Mouse (Mus musculus) cerebellum, adult 9-10 months (tissue): ENCODE results near the gene Chst8.

Experiments used
- DNase-seq: peaks from one replicate; pipeline ENCODE4 v3.0.0; 2022

The Chst8 gene

DNA sequence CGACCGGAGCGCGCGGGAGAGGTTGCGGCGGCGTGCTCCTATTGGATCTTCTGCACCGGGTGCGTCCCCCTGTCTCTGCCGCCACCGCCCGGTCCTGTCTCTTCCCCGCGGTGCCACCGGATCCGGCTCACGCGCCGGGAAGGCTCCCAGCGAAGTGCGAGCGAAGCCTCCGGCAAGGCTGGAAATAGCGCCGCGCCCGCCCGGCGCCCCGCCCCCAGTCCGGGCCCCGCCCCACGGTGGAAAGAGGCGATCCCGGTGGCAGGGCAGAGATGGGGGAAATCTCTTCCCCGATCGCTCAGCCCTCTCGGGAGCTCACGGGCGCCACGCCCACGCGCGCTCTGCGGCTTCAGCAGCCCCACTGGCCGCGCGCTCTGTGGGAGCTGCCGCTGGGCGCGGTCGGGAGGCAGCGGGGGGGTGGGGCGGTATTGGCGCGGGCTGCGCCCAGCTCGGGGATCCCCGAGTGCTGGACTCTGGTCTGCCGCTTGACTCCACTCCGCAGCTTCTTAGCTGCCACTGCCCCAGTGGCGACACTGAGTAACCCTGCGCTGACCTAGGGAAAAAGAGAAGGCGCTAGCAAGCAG lies at the start of gene Chst8:
TSS of gene Chst8 (minus strand) at position 181 of the 581 bp plus-strand sequence.
- DNase-seq = peak; percentile 13

DNA sequence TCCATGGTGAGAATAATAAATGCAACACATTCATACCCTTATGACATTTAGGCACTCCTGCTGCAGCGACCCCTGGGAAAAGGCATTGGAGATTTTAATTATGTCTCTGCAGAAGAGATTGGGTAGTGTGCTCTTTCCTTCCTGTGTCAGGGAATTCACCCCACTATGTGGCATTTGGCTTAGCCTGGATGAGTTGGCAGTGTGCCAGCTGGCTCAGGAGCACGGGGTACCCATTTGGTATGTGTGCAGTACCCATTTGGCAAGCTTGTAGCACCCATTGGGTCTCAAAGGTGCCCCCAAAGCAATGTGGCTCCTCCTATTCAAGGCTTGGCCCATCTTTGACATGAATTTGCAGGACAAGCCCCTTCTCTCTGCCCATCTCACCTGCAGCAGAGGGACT lies 45.8 kb upstream of the Chst8 start:
- no peak for DNase-seq

DNA sequence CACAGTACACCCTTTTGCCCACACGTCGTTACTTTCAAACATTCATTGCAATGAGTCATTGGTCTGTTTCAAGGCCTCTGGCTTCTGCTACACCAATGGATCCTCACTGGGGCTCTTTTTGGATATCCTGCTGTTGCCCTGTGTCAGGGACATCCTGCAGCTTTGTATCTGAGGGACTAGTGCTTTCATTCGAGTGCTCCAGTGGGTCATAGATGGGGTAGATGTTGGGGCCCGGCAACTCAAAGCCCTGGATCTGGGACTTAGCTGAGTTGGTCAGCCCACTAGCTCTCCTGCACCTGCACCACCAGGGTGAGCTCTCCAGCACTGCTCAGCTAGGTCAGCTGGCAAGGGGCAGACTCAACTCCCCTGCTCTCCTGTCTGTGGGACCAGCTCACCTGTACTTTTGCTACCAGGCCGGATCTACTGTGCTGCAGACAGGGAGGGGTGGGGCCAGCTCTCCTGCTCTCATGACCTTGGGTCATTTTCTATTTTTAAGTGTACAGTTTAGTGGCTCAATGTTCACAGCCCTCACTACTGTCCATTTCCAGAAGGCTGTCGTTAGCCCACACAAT lies 42.4 kb upstream of the Chst8 start:
- DNase-seq = no peak

DNA sequence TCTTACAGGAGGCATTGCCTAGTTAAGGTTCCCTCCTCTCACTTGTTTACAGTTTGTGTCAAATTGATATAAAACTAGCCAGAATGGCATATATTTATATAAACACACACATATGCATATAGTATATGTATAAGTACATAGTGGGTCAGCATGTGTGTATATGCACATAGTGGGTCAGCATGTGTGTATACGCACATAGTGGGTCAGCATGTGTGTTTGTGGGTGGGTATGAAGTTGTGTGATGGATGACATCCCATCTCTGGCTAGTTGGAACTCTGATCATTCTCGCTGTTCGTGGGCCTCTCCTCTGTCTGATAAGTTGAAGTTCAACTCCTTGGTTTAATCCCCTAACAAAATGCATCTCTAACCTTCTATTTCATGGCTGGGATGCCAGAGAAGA lies 40.9 kb upstream of the Chst8 start:
- no peak for DNase-seq

DNA sequence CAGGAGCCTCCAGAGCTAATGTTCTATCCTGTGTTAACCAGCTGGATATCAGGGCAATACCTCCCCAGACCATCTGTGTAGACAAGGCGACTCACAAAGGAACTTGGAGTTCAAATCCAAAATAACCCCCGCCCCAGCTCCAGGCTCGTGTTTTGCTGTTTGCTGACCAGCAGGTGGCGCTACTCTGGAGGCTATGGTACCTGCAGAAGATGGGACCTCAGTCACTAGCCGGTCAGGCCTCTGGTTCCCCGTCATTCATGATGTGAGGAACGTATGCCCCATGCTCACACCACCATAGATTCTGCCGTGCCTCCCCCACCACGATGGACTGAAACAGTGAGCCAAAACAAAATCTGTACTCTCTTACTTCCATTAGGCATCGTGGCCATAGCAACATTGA lies 37.1 kb upstream of the Chst8 start:
- no peak for DNase-seq

DNA sequence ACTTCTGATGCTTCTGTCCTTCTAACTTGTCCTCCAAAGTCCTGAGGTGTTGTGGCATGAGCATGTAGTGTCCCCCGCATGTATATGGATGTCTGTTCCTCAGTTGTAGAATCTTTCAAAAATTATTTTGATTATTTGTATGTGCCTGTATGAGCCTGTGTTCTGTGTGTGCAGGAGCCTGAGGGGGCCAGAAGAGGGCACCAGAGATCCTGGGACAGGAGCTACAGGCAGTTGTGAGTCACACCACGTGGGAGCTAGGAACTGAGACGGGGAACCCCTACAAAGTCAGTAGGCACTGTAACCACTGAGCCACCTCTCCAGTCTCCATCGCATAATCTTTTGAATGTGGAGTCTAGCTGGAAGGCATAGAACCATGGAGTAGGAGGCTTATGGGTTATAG lies 36.3 kb upstream of the Chst8 start:
- no peak for DNase-seq

DNA sequence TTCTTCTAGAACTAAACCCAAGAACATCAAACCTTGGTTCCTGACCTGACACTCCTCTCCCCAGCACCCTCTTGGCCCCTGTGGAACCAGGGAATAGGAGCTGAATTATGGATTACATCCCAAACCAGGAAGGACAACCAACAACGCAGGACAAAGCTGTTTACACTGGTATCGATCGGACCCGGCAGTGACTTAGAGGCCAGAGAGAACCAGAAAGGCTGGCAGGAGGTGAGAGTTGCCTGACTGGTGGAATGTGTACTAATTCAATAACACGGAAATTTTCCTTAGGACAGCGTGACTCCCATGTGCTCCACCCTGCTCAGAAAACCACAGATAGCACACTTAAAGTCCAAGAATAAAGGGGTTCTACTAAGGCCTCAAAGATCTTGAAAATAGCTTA lies 35.4 kb upstream of the Chst8 start:
- no peak for DNase-seq

DNA sequence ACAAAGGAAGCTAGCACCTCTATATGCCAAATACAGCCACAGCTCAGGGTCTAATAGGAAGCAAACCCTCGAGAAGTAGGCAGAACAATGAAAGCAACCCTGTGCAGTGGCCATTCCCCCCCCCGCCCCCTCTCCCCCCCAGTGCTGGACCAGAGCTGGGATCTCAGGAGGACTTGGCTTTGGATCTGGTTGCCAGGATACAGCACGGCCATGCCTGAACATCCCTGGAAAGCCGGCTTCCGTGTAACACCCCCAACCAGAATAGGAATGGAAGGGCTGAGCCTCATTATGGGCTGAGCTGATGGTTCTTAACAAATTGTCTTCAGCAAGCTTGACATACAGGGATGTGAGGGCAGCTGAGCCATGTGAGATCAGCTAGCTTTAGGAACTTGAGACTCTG lies 34.9 kb upstream of the Chst8 start:
- DNase-seq = no peak

DNA sequence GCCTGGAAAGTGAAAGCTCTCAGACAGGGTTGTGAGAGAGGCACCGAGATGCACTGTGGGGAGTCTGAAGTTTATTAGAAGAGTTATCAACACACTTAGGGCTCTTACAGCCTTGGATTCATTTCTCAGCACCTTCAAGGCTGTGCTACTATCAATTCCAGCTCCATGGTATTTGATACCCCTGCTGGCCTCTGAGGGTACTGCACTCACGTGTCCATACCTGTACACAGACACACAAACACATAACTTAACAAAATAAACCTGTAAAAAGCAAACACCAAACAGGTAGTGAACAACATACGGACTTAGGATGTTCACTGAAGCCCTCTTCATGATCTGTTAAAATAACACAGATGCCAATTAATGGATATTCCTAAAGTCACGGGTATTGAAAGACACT lies 26.2 kb upstream of the Chst8 start:
- DNase-seq = no peak

DNA sequence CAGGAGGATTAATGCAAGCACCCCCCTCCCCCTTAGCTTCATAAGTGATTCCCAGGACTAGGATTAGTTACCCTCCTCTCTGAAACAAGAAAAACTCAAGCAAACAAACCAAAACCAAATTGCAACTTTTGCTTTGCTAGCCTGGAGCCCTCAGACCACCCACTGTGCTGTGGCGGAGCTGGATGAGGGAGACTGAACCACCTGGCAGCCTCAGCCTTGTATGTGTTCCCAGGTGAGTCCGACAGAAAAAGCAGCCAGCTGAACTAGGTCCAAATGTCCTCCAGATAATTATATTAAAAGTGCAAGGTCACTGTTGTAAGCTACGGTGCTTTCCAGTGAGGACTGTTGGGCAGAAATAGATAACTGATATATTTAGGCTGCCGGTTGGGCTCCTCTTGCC lies 25.7 kb upstream of the Chst8 start:
- no peak for DNase-seq

DNA sequence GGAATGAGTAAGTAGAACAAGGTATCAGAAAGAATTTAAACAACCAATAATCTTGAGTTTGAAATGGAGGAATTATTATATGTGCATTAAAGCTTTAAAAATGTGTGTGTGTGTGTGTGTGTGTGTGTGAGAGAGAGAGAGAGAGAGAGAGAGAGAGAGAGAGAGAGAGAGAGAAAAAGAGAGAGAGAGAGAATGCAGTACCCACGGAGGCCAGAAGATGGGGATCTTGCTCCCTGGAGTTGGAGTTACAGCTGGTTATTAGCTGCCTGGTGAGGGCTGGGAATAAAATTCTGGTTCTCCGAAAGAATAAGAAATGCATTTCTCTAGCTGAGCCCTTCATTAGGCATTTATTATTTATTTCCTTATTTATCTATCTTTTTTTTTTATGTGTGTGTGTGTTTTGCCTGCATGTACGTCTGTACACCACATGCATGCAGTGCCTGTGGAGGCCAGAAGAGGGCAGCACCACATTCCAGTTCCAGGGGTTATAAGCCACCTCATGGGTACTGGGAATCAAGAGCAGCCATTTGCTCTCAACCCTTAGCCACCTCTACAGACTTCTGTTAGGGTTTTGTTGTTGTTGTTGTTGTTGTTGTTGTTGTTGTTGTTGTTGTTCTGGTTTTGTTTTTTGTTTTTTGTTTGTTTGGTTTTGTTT lies 13.9 kb upstream of the Chst8 start:
- no peak for DNase-seq

DNA sequence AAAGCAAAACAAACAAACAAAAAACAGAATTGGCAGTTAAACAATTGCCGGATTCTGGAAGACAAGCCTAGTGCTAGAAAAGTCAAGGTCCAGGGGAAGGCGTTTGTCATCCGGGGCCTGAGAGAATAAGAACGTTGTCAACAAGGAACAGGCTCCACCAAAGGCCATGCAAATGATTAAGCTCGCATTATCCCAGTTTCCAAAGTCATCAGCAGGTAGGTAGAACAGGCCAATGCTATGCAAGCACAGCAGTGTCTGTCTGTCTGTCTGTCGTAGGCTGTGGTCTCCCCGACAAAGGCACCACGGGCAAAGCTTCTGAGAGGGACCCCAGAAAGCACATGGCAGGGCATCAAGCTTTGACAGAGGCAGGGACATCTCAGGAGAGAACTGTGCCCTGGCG lies 9.1 kb upstream of the Chst8 start:
- DNase-seq = no peak

DNA sequence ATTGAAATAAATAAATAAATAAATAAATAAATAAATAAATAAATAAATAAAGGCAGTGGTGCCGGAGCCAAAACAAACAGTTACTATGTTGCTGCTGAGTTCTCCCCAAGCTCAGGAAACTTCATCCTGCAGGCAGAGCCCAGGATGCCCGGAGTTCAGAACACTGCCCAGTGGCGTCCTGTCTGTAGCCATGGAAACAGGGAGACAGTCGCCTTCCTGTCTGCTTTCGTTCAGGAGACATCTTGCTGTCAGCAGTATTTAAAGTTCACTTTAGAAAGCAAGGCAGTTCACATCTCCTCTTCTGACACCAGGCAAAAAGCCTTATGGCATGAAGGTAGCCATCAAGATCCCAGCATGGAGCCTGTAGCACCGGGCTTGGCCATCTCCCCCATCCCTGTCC lies 8.0 kb upstream of the Chst8 start:
- no peak for DNase-seq

DNA sequence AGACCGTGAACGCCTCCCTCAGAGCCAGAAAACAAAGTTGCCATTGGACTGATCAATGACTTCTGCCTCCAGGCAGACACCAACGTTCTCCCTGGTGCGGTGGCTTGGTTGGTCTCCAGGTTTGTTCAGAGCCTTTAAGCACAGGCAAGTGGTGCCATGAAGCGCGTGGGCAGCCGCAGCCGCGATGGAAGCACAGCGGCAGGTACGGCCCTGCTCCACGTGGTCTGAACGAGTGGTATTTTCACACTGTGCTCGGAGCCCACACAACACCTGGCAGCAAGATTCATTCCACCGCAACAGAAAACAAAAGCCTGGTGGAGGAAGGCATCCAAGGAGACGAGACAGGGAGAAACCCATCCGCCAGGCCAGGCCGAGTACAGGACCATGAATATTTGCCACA lies 7.3 kb upstream of the Chst8 start:
- no peak for DNase-seq

DNA sequence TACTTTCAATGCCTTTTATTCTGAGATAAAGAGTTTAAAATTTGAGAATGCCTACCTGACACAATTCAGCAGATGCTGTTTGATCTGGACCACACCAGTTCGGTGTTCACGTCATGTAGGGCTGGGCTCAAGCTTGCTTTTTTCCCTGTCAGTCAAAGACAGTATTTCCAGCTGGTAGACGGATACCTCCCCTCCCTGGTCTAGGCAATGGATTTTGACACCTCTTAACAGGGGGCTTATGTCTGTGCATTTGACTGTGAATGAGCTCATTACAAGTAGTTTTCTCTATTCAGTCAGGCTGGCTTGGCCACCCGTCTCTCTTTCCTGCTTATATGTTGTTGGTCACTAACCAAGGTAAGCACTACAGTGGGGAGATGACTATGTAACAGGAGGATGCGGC lies 6.1 kb upstream of the Chst8 start:
- DNase-seq = no peak

DNA sequence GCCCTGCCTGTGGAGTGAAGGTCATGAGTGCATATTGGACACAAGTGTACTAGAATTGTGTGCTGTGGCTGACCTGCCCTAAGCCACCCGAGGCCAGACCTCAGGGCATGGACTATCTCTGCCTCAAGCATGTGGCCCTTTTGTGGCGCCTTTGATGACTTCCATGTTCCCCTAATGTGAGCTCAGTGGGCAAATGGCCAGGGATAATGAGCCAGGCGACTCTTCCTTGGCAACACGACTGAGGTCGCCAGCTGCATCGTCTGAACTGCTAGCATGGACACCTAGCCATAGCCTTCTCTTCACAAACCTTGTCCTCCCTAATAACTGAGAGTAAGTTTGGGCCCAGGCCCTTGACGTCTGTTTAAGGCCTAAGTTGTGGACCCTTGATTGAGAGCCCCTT lies 4.5 kb upstream of the Chst8 start:
- DNase-seq = no peak

DNA sequence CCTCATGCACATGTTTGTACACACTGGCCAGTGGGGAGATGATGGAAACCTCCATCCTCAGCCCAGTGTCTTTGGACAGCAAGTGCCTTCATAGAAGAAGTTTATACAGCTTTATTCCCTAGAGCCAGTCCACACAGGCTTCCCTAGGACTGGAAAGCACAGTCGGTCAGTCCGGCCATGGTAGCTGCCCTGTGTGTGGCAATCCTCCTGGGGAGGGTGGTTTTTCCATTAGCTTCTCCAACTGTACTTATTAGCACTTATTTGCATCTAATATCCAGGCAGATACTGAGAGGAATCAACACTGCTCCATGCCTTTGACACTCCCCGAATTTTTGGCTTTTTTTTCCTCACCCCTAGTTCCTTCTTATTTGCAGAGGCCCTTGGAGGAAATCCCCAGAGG lies 2.3 kb upstream of the Chst8 start:
- DNase-seq = no peak

DNA sequence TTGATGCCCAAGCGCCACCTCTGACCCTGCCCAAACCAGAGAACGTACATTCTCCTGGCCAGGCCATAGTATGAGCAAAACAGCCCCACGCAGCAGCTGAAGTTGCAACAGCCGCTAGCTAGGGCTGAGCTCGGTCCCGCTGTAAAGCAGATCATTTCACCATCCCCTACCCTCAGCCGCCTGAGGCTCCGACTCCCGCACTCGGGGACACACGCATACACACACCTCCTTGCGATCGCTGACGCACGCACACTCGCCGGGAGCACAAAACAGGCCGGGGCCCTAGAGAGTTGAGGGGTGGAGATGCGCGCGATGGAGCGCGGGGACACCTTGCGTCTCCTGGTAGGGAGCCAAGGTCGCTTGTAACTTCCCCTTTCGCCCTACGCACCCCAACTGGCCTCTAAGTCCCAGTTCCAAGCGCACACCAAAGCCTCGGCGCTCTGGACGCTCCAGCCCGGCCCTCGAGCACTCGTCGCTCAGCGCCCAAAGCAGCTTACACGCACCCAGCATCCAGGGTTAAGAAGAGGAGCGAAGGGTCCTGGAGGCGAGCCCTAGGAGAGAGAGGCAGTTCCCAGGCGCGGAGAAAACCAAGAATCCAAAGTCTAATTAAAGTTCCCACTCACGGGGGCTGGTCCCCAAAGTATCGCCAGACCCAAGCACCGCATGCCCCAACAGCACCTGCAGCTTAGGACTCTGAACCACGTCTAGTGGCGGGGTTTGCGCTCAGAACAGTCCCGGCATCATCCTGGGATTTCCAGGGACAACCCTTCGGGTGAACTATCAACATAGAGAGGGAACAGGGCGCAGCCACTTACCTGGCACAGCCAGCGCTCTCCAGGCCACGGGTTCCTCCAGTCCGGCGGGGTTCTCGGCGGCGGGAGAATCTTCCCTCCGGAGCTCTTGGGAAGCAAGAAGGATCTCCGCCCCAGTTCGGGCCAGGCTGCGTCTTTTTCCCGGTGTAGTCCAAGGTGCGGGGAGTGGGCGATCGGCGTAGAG lies 682 bp downstream of the Chst8 start:
- no peak for DNase-seq

DNA sequence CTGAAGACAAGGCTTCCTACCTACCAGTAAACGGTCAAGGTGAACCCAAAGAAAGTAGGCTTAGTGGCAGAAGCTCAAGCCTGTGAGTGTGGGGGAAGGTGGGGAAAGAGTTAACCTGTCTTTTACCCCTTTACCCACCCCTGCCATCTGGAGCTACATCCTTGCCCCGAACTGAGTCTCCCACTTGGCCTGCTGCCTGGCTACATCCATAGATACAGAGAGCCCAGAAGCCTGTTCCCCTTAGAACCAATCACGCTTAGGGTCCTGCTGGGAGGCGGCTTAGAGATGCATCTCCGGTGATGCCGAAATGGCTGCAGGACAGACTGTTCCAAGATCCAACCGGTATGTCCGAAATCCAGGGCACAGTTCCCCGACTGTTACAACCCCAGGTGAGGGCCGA lies 1.5 kb downstream of the Chst8 start:
- no peak for DNase-seq

DNA sequence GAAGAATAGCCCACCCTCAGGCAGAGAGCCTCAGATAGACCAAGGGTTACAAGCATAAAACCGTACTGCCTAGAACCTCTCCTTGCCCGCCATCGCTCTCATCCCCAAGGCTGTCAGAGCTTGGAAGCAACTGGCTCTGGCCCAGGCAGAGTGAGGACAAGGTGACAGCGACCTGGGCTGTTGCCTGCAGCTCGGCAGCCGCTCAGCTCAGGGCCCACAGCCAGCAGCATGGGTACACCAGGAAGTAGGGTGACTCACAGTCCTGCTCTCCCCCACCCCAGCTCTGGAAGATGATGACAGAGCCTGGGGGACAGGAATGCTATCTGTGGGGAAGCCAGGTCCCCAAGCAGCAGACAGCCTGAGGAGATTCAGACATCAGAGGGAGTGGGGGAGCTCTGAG lies 6.2 kb downstream of the Chst8 start:
- DNase-seq = peak; percentile 16

DNA sequence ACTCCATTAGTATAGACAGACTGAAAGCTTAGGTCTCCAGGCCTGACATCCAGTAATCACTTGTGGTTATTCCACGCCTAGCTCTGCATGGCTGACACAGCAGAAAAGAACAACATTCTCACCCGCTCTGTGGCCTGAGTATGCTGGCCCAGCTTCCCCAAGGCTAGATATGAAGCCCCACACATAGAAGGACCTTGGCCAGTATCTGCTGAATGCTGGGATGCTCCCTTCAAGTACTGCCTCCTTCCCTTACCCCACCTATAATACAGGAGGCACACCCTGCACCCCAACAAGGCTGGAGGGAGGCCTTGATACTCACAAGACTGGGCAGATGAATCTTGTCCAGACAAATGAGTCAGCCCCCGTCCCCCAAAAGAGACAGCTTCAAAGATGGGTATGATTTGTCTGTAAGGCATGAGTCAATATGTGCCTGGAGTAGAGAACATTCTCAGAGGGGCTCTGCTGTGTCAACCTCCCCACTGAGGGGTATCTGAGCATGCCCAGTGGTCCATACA lies 6.8 kb downstream of the Chst8 start:
- DNase-seq = no peak

DNA sequence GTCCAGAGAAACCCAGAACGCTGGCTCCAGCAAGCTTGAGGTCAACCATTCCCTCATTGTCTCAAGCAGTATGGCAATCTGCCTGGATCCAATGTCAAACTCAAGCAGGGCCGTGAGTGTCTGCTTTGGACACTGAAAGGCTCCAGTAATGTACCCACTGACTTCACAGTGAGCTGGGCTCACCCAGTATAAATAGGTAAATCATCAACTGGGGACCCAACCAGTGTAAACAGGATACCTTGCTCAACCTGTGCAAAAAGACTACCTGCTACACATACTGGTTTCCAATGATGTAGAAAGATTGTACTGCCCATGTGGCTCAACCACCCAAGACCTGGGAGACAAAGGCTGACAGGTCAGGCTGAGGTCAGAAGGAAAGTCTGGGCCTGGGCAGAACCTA lies 7.5 kb downstream of the Chst8 start:
- no peak for DNase-seq

DNA sequence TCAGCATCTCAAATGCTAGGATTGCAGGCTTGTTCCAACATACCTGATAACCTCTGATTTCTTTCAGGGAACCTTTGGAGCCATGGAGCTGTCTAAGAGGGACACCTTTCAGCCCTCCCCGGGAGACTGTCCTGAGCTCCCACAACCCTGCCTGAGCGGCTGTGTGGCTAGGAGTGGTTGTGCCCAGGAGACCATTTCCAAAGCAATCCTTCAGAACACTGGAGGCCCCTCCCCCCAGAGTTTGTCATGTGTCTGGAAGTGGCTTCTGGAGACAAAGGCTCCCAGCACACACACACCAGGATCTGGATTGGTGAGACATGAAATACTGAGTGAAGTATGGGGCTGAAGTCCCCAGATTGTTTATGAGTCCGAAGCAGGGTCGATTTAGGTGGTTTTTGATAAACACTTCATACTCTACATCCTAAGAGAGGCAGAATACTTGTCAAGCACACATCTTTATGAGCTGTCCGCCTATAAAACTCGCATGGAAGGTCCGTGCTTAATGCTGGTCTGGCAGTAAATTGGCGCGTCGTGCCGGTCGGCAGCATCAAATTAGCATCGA lies 12.5 kb downstream of the Chst8 start:
- DNase-seq = no peak
